Mouse (Mus musculus) small intestine, adult 2 months (tissue): ENCODE results near the gene Slc35d2.

Experiments
- CTCF ChIP-seq: fragments of 200-500 bp; IDR thresholded peaks from 2 replicates; pipeline ENCODE4 v1.5.1; 2012; ENCODE audit warnings: low read depth, mild to moderate bottlenecking, control low read depth, inconsistent platforms, low read length, moderate library complexity, mixed read lengths; ENCODE audit not compliant: insufficient replicate concordance, insufficient read length; ENCODE audit errors: extremely low read depth
- POLR2A ChIP-seq: fragments of 200-500 bp; IDR thresholded peaks from 2 replicates; pipeline ENCODE4 v1.6.1; 2012; ENCODE audit warnings: low read depth, mild to moderate bottlenecking, control low read depth, inconsistent platforms, low read length, moderate library complexity

DNA sequence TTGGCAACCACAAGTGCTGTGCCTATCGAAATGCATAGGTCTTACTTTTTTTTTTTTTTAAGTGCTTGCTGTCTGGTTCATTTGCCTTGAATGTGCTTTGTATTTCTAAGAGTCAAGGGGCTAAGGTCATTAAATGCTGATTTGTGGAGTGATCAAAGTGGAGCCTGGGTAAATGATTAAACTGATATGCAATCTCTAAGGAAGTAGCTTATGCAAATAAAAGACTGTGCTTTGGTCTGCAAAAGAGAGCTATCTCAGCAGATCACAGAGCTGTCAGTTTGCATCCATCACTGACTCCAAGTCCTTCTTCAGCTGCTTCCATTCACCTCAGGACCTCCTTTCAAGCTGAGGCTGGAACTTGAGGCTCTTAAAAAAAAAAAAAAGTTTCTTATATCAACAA, 75.2 kb downstream of the Slc35d2 start:
- TF ChIP-seq POLR2A (no peak), CTCF (no peak)
